Mouse (Mus musculus) erythroblast, embryonic 14.5 days (primary cell): ENCODE measurements around the gene Pum1. TPM values are rescaled to one million over a fixed set of nuclear protein-coding genes. Genes with fewer than 3 reads are reported as not detected.

Experiments used
- H3K27me3 ChIP-seq: 2 replicates; pipeline ENCODE4 v1.6.1; 2012; ENCODE audit warnings: inconsistent platforms; ENCODE audit not compliant: control insufficient read depth
- H3K36me3 ChIP-seq: 2 replicates; pipeline ENCODE4 v1.6.1; 2012; ENCODE audit warnings: mild to moderate bottlenecking, inconsistent platforms; ENCODE audit not compliant: control insufficient read depth
- H3K4me1 ChIP-seq: 2 replicates; pipeline ENCODE4 v1.6.1; 2012; ENCODE audit warnings: inconsistent platforms; ENCODE audit not compliant: control insufficient read depth
- H3K4me3 ChIP-seq: replicated peaks from 2 replicates; pipeline ENCODE3; 2012; ENCODE audit warnings: moderate library complexity, mild to moderate bottlenecking, inconsistent platforms
- H3K9me3 ChIP-seq: 2 replicates; pipeline ENCODE4 v1.6.1; 2012; ENCODE audit warnings: low read length, inconsistent platforms, mixed read lengths; ENCODE audit not compliant: control insufficient read depth
- GATA1 ChIP-seq: IDR thresholded peaks from 2 replicates; pipeline ENCODE4 v1.6.1; 2012; ENCODE audit warnings: low read length, inconsistent platforms, mixed read lengths
- TAL1 ChIP-seq: IDR thresholded peaks from 3 replicates; pipeline ENCODE4 v1.6.1; 2012; ENCODE audit warnings: low read length, inconsistent platforms, mixed read lengths
- polyA plus RNA-seq: library from polyadenylated mRNA; stranded (reverse); fragments of >175 nt; gene quantifications from 2 replicates; pipeline ENCODE4 v1.2.3, GENCODE M21; 2012

Gene Pum1
- polyA plus RNA-seq, 1 experiment = 3.1 TPM

GRCm38 (mm10) chr4:130800147-130800546 is 137.0 kb downstream of the Pum1 start:
- TF ChIP-seq TAL1 (no peak), GATA1 (no peak)
- Histone ChIP-seq H3K36me3 (no peaks in the 10 kb centered on the region), H3K4me3 (no peak overlapping the region), H3K27me3 (peaks cover 12% of the 10 kb centered on the region), H3K4me1 (no peaks in the 10 kb centered on the region), H3K9me3 (no peaks in the 10 kb centered on the region)

- Histone ChIP-seq H3K36me3 (no peaks in the 10 kb centered on the region), H3K4me3 (no peak overlapping the region), H3K9me3 (no peaks in the 10 kb centered on the region), H3K27me3 (peaks cover 4% of the 10 kb centered on the region; the same call in 1 of the 2 replicates), H3K4me1 (no peaks in the 10 kb centered on the region)
- no peak for TF ChIP-seq GATA1
- TF ChIP-seq TAL1 = no peak
Observed at GRCm38 (mm10) chr4:130801198-130801597, 138.1 kb downstream of the Pum1 start.

GRCm38 (mm10) chr4:130801624-130802329 is 138.7 kb downstream of the Pum1 start:
- Histone ChIP-seq H3K4me1 (no peaks in the 10 kb centered on the region), H3K4me3 (no peak overlapping the region), H3K36me3 (no peaks in the 10 kb centered on the region), H3K27me3 (no peaks in the 10 kb centered on the region), H3K9me3 (no peaks in the 10 kb centered on the region)
- no peak for TF ChIP-seq TAL1

- Histone ChIP-seq H3K36me3 (no peaks in the 10 kb centered on the region), H3K9me3 (no peaks in the 10 kb centered on the region), H3K4me3 (no peak overlapping the region), H3K4me1 (no peaks in the 10 kb centered on the region), H3K27me3 (no peaks in the 10 kb centered on the region)
- no peak for TF ChIP-seq TAL1
- TF ChIP-seq GATA1 = no peak
Observed at GRCm38 (mm10) chr4:130803591-130803990, 140.5 kb downstream of the Pum1 start.

GRCm38 (mm10) chr4:130804292-130804691 is 141.2 kb downstream of the Pum1 start:
- TF ChIP-seq TAL1 (no peak), GATA1 (no peak)
- Histone ChIP-seq H3K4me3 (no peak overlapping the region), H3K27me3 (no peaks in the 10 kb centered on the region), H3K36me3 (no peaks in the 10 kb centered on the region), H3K9me3 (no peaks in the 10 kb centered on the region), H3K4me1 (no peaks in the 10 kb centered on the region)

- Histone ChIP-seq H3K9me3 (no peaks in the 10 kb centered on the region), H3K4me1 (no peaks in the 10 kb centered on the region), H3K27me3 (no peaks in the 10 kb centered on the region), H3K36me3 (no peaks in the 10 kb centered on the region), H3K4me3 (no peak overlapping the region)
- TF ChIP-seq TAL1 (no peak), GATA1 (no peak)
Observed at GRCm38 (mm10) chr4:130804771-130805361, 141.7 kb downstream of the Pum1 start.

GRCm38 (mm10) chr4:130805746-130806145 is 142.6 kb downstream of the Pum1 start:
- no peaks in the 10 kb centered on the region for H3K4me1 ChIP-seq
- H3K4me3 ChIP-seq = no peak overlapping the region
- H3K36me3 ChIP-seq = no peaks in the 10 kb centered on the region
- H3K9me3 ChIP-seq = no peaks in the 10 kb centered on the region
- TF ChIP-seq GATA1 (no peak), TAL1 (no peak)
- H3K27me3 ChIP-seq = no peaks in the 10 kb centered on the region

- H3K9me3 ChIP-seq = no peaks in the 10 kb centered on the region
- no peaks in the 10 kb centered on the region for H3K36me3 ChIP-seq
- no peak overlapping the region for H3K4me3 ChIP-seq
- no peak for TF ChIP-seq TAL1
- TF ChIP-seq GATA1 = no peak
- H3K27me3 ChIP-seq = no peaks in the 10 kb centered on the region
- no peaks in the 10 kb centered on the region for H3K4me1 ChIP-seq
Observed at GRCm38 (mm10) chr4:130806746-130807145, 143.6 kb downstream of the Pum1 start.

GRCm38 (mm10) chr4:130809784-130810183 is 146.7 kb downstream of the Pum1 start:
- Histone ChIP-seq H3K4me1 (no peaks in the 10 kb centered on the region), H3K27me3 (no peaks in the 10 kb centered on the region), H3K9me3 (no peaks in the 10 kb centered on the region), H3K36me3 (no peaks in the 10 kb centered on the region), H3K4me3 (no peak overlapping the region)
- TF ChIP-seq GATA1 (no peak), TAL1 (no peak)

GRCm38 (mm10) chr4:130810845-130811244 is 147.7 kb downstream of the Pum1 start:
- no peaks in the 10 kb centered on the region for H3K36me3 ChIP-seq
- no peak overlapping the region for H3K4me3 ChIP-seq
- H3K27me3 ChIP-seq = no peaks in the 10 kb centered on the region
- no peaks in the 10 kb centered on the region for H3K9me3 ChIP-seq
- no peaks in the 10 kb centered on the region for H3K4me1 ChIP-seq
- TF ChIP-seq GATA1 = no peak
- no peak for TF ChIP-seq TAL1
